Mouse (Mus musculus) midbrain, embryonic 15.5 days (tissue): Measurements from ENCODE around the gene Gabrg3. TPM values are rescaled to one million over a fixed set of nuclear protein-coding genes. Genes with fewer than 3 reads are reported as not detected.

ENCODE experiments used
- ATAC-seq: fragments of 200-750 bp; cut with Nextera tagmentation; replicated peaks from 2 replicates; pipeline ENCODE4 v1.8.0; 2017; ENCODE audit warnings: moderate TSS enrichment
- H3K27ac ChIP-seq: fragments of 300-500 bp; sonication (generic); 2 replicates; pipeline ENCODE4 v1.5.1; 2015; ENCODE audit warnings: mild to moderate bottlenecking, inconsistent platforms
- H3K27me3 ChIP-seq: fragments of 300-500 bp; sonication (generic); replicated peaks from 2 replicates; pipeline ENCODE4 v1.6.1; 2015; ENCODE audit warnings: inconsistent platforms
- H3K36me3 ChIP-seq: fragments of 300-500 bp; sonication (generic); replicated peaks from 2 replicates; pipeline ENCODE4 v1.6.1; 2015; ENCODE audit warnings: inconsistent platforms
- H3K4me1 ChIP-seq: fragments of 300-500 bp; sonication (generic); 2 replicates; pipeline ENCODE4 v1.6.1; 2015; ENCODE audit warnings: inconsistent platforms
- H3K4me2 ChIP-seq: fragments of 300-500 bp; sonication (generic); 2 replicates; pipeline ENCODE4 v1.6.1; 2015; ENCODE audit warnings: inconsistent platforms, mild to moderate bottlenecking, moderate library complexity
- H3K4me3 ChIP-seq: fragments of 300-500 bp; sonication (generic); 2 replicates; pipeline ENCODE4 v1.5.1; 2015; ENCODE audit warnings: mild to moderate bottlenecking, inconsistent platforms
- H3K9ac ChIP-seq: fragments of 300-500 bp; sonication (generic); 2 replicates; pipeline ENCODE4 v1.6.1; 2015; ENCODE audit warnings: mild to moderate bottlenecking, inconsistent platforms
- H3K9me3 ChIP-seq: fragments of 300-500 bp; sonication (generic); 2 replicates; pipeline ENCODE4 v1.6.1; 2016; ENCODE audit warnings: inconsistent platforms
- WGBS: fragments of 180-500 bp; shearing (Covaris S2); methylation state at CpG from one replicate; pipeline ENCODE4 v1.1.7; 2015; ENCODE audit warnings: mixed read lengths; 5-methylcytosine and 5-hydroxymethylcytosine counted together
- polyA plus RNA-seq: library from polyadenylated mRNA; unstranded; fragments of >200 nt; fragmentation: Nextera tagmentation; extraction: Ambion mirVana; gene quantifications from 2 replicates; pipeline ENCODE4 v1.2.1, GENCODE M21; 2015

The Gabrg3 gene
- polyA plus RNA-seq: 7.0 and 8.6 TPM in 2 replicates

DNA sequence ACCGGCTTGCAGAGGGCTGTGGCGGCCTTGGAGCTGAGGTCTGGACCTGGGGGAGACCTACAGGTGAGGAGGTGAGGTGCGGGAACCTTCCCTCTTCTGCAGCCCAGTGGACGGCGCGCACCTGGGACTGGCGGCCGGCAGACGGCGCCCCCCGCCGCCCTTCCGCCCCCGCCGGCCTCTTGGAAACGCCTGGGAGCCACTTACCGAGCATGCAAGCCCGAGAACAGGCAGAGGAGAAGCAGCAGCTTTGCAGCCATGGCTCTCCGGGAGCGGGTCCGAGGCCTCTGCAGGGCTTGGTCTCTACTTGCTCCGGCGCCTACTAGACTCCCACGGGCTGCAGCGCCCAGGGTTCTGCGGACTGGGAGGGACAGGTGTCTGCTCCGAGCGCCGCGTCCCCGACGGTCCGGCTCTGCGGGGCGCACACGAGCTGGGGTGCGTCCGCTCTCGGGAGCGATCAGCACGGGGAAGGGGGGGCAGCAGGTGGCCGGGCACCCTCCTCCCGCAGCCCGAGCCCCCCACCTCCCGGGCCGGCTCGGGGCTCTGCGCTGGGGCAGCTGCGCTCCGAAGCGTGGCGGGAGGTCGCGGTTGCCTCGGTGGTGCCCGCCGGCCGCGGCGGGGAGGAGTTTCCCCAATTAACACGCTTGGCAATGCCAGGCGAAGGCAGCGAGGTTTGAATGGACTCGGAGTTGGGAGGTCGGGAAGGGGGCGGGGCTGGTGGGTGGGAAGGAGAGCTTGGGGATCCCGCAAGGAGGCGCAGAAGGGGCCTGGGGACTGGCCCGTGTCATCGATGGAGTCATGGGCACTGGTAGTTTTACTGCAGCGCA is at the start of gene Gabrg3:
Gene Gabrg3, minus strand, starts transcription at position 672 of the 824 bp plus-strand sequence.
- H3K9ac ChIP-seq: peak within 1 kb of the TSS; percentile 60
- H3K27ac ChIP-seq: peak within 1 kb of the TSS; percentile 43
- H3K9me3 ChIP-seq: no peaks in the 10 kb centered on the region
- no peaks in the 10 kb centered on the region for H3K27me3 ChIP-seq
- H3K4me1 ChIP-seq: peaks cover 13% of the 10 kb centered on the region
- WGBS: under 1% methylated on average over 71 of the region's 71 CpGs
- peak within 1 kb of the TSS; percentile 80 for H3K4me2 ChIP-seq
- ATAC-seq: peak; percentile 79
- H3K36me3 ChIP-seq: no peaks in the 10 kb centered on the region
- peak within 1 kb of the TSS; percentile 60 for H3K4me3 ChIP-seq

DNA sequence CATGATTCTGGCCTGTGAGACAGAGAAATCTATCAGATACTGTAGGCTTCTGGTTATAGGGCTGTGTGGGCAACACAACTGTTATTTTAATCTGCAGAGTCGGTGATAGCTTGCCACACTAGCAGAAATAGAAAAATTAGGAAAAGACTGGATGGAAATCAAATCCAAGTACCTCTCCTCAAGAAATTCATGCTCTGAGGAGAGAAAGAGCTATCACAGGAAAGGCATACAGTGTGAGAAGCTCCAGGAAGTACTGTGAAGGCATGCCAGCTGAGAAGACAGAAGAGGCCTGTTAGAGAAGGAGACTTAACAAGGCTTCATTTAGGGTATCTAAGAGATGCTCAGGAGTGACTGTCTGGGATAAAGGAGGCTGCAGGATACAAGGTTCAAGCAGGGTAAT is 35.7 kb upstream of the Gabrg3 start:
- Histone ChIP-seq H3K4me1 (no peaks in the 10 kb centered on the region), H3K4me2 (no peak overlapping the region), H3K36me3 (no peaks in the 10 kb centered on the region), H3K27ac (no peak overlapping the region), H3K9ac (no peak overlapping the region), H3K4me3 (no peak overlapping the region), H3K9me3 (no peaks in the 10 kb centered on the region), H3K27me3 (no peaks in the 10 kb centered on the region)
- no peak for ATAC-seq
- 80% methylated on average over 1 of the region's 1 CpGs for WGBS

DNA sequence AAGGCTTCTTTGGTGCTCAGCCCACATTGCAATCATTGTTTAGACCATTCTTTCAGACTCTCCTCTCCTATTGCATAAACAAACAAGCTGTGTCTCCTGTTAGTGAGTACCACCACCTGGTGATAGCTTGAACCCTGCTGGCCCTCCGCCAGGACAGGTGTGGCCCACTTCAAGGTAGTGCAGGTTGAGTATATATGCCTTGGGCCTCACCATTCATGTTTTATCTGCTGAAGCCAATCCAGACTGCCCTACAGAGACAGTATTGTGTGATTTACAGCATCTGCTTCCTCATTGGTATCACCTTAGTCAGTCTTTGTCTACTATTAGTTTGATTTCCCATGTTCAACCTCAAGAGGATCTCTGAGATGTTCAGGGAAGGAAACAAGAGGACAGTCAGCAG is 34.1 kb upstream of the Gabrg3 start:
- ATAC-seq: no peak
- 93% methylated on average over 1 of the region's 1 CpGs for WGBS
- H3K4me2 ChIP-seq: no peak overlapping the region
- H3K36me3 ChIP-seq: no peaks in the 10 kb centered on the region
- H3K27ac ChIP-seq: no peak overlapping the region
- no peak overlapping the region for H3K9ac ChIP-seq
- no peaks in the 10 kb centered on the region for H3K9me3 ChIP-seq
- no peak overlapping the region for H3K4me3 ChIP-seq
- no peaks in the 10 kb centered on the region for H3K27me3 ChIP-seq
- H3K4me1 ChIP-seq: no peaks in the 10 kb centered on the region

- Histone ChIP-seq H3K27me3 (no peaks in the 10 kb centered on the region), H3K4me3 (no peak within 1 kb of the TSS), H3K4me2 (no peak within 1 kb of the TSS), H3K27ac (no peak within 1 kb of the TSS), H3K36me3 (no peaks in the 10 kb centered on the region), H3K9ac (no peak within 1 kb of the TSS), H3K9me3 (no peaks in the 10 kb centered on the region), H3K4me1 (no peaks in the 10 kb centered on the region)
- 77% methylated on average over 2 of the region's 2 CpGs for WGBS
- no peak for ATAC-seq
Measured at GRCm38 (mm10) chr7:57419392-57419791, 32.4 kb upstream of the Gabrg3 start, which contains the start of gene Gabrb3. Gene Gabrb3 (plus strand): TSS chr7:57419692.

DNA sequence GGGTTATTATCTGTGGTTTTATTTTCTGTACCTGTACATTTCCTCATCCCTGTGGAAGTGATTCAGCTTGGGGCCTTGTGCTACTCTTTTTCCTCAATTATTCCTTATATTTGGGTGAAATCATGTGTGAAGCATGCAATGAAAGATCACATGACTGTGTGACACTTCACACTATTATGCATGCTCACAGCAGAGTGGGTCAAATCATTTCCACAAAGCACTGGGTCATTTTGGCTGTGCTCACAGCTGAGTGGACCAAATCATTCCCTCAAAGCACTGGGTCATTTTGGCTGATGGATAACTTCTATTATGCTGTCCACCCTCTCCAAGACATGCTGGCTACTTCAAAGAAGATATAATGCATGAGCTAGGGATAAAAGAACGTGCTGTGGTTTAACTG is 25.9 kb upstream of the Gabrg3 start:
- no peak overlapping the region for H3K4me2 ChIP-seq
- ATAC-seq: no peak
- no peak overlapping the region for H3K4me3 ChIP-seq
- H3K9me3 ChIP-seq: no peaks in the 10 kb centered on the region
- WGBS: 16% methylated on average over 1 of the region's 1 CpGs
- H3K9ac ChIP-seq: no peak overlapping the region
- H3K27ac ChIP-seq: no peak overlapping the region
- H3K36me3 ChIP-seq: no peaks in the 10 kb centered on the region
- no peaks in the 10 kb centered on the region for H3K27me3 ChIP-seq
- no peaks in the 10 kb centered on the region for H3K4me1 ChIP-seq

- H3K4me3 ChIP-seq: no peak overlapping the region
- no peaks in the 10 kb centered on the region for H3K36me3 ChIP-seq
- WGBS: 83% methylated on average over 4 of the region's 4 CpGs
- no peak overlapping the region for H3K4me2 ChIP-seq
- no peaks in the 10 kb centered on the region for H3K4me1 ChIP-seq
- no peaks in the 10 kb centered on the region for H3K27me3 ChIP-seq
- H3K9me3 ChIP-seq: no peaks in the 10 kb centered on the region
- no peak for ATAC-seq
- no peak overlapping the region for H3K9ac ChIP-seq
- no peak overlapping the region for H3K27ac ChIP-seq
Measured at GRCm38 (mm10) chr7:57411163-57411562, 24.2 kb upstream of the Gabrg3 start.

DNA sequence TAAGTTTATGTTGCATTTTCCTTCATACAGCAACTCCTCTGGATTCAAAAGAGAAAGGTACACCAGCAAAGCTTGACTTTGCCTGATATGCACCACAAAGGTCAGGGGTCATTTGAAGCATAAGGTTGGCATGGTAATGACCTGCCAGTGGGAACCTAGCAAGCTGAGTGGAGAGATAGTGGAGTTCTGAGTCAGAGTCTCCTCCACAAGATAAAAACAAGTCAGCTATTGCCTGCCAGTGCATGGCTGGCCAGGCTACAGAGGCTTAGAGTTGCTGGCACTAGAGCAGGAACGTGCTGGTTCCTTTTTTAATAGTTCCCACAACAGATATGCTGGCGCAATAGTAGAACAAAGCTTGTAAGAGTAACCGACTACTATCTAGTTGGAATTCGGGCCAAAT is 6.6 kb upstream of the Gabrg3 start:
- WGBS: 92% methylated on average over 4 of the region's 4 CpGs

DNA sequence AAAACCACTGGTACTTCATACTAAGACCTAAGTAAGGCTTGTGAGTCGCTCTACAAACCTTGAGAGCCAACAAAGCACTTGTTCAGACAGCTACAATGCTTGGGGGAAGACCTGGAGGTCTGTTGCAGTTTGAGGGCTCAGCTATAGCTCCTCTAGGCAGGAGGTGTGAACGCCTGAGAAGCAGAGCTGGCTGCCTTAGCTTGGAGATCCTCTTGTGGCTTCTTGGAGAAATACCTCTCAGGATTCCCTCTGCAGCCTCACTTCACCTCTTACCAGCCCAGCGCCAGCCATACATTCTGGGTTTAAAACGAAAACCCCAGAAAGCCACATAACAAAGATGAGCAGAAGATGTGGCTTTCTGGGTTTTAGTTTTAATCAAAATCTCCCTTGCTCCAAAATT is 3.1 kb upstream of the Gabrg3 start:
- H3K36me3 ChIP-seq: no peaks in the 10 kb centered on the region
- H3K9ac ChIP-seq: no peak overlapping the region
- H3K9me3 ChIP-seq: no peaks in the 10 kb centered on the region
- H3K27me3 ChIP-seq: no peaks in the 10 kb centered on the region
- no peak overlapping the region for H3K27ac ChIP-seq
- H3K4me2 ChIP-seq: no peak overlapping the region
- no peak overlapping the region for H3K4me3 ChIP-seq
- ATAC-seq: no peak
- H3K4me1 ChIP-seq: peaks cover 13% of the 10 kb centered on the region
- 52% methylated on average over 4 of the region's 4 CpGs for WGBS

More for the DNA sequence above, 6.6 kb upstream of the Gabrg3 start:
- Histone ChIP-seq H3K9ac (no peak overlapping the region), H3K27me3 (no peaks in the 10 kb centered on the region), H3K27ac (no peak overlapping the region), H3K4me1 (peaks cover 13% of the 10 kb centered on the region), H3K9me3 (no peaks in the 10 kb centered on the region), H3K4me2 (no peak overlapping the region), H3K36me3 (no peaks in the 10 kb centered on the region), H3K4me3 (no peak overlapping the region)
- no peak for ATAC-seq

DNA sequence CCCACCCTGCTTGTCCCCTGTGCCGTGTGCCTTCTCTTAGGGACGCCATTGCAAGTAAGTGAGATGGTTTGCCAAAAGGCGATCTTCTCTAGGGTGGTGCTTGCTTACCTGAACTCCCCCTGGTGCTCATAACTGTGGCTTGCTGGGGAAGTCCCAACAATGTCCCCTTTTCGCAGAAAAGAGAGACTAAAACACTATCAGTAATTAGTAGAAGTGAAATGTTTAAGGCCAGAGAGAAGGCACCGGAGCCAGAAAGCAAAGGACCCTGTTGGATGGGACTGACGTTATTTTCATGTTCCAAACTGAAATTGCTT is 310 bp upstream of the Gabrg3 start:
- Histone ChIP-seq H3K9ac (peak overlapping the region; percentile 60), H3K27ac (no peak overlapping the region; the same call in 1 of the 2 replicates), H3K36me3 (no peaks in the 10 kb centered on the region), H3K9me3 (no peaks in the 10 kb centered on the region), H3K4me2 (peak overlapping the region; percentile 80), H3K4me3 (peak overlapping the region; percentile 60), H3K4me1 (peaks cover 13% of the 10 kb centered on the region), H3K27me3 (no peaks in the 10 kb centered on the region)
- 19% methylated on average over 6 of the region's 6 CpGs for WGBS
- no peak for ATAC-seq

DNA sequence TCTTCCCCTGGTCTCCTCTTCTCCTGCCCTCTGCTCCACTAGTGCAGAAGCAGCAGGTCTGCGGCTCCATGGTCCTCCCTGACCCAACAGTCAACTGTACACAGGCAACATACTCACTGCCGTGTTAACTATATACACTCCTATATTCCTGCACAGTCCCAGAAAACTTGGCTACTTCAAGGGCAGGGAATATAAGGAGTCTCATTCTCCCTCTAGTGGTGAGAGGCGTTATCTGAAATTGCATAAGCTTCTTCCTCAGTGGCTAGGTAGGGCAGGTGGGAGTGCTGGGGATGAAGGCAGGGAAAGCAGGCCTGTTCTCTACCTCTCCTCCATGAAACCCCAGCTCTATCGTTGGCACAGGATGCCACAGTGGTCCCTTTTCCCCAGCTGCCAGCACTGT is 2.9 kb downstream of the Gabrg3 start:
- Histone ChIP-seq H3K4me3 (no peak overlapping the region), H3K9me3 (no peaks in the 10 kb centered on the region), H3K4me2 (0 out of 2 replicates have a peak overlapping the region, but pooled peaks have one; percentile 9), H3K9ac (no peak overlapping the region), H3K27ac (no peak overlapping the region), H3K36me3 (no peaks in the 10 kb centered on the region), H3K27me3 (no peaks in the 10 kb centered on the region), H3K4me1 (peaks cover 3% of the 10 kb centered on the region)
- ATAC-seq: peak; percentile 57
- 36% methylated on average over 4 of the region's 4 CpGs for WGBS

- WGBS: 81% methylated on average over 5 of the region's 5 CpGs
- no peak overlapping the region for H3K4me2 ChIP-seq
- H3K27ac ChIP-seq: no peak overlapping the region
- ATAC-seq: no peak
- no peaks in the 10 kb centered on the region for H3K9me3 ChIP-seq
- no peak overlapping the region for H3K4me3 ChIP-seq
- H3K36me3 ChIP-seq: no peaks in the 10 kb centered on the region
- H3K27me3 ChIP-seq: no peaks in the 10 kb centered on the region
- no peak overlapping the region for H3K9ac ChIP-seq
- H3K4me1 ChIP-seq: no peaks in the 10 kb centered on the region
Measured at GRCm38 (mm10) chr7:57366013-57366390, 21.0 kb downstream of the Gabrg3 start.

GRCm38 (mm10) chr7:57365134-57366012 is 21.6 kb downstream of the Gabrg3 start:
- Histone ChIP-seq H3K9ac (no peak overlapping the region), H3K4me1 (no peaks in the 10 kb centered on the region), H3K27me3 (no peaks in the 10 kb centered on the region), H3K4me3 (no peak overlapping the region), H3K27ac (no peak overlapping the region), H3K36me3 (no peaks in the 10 kb centered on the region), H3K9me3 (no peaks in the 10 kb centered on the region), H3K4me2 (no peak overlapping the region)
- no peak; the same call in 1 of the 2 replicates for ATAC-seq
- 74% methylated on average over 5 of the region's 5 CpGs for WGBS
